Mouse (Mus musculus): ENCODE measurements around the gene Hgd. TPM values are rescaled to one million over a fixed set of nuclear protein-coding genes. Genes with fewer than 3 reads are reported as not detected.

Hgd gene
- 0.18 and 0.33 TPM in 2 replicates for polyA plus RNA-seq (2012; rRNA removed)

DNA sequence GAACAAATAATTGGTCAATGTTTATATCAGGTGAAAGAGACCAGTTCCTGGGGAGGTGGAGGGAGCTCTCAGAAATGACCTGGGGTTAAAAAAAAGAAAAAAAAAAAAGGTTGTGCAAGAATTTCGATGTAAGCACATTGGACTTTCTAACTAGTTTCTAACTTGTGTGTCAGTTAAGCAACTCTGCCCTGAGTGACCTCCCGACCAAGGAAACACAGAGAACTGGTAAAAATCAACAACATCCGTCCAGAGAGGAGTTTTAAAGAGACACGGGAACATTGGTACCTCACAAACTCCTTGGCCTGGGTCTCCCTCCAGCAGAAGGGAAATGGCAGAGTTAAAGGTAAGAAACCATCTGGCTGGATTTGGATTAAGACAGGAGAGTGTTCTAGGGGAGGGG lies at the start of gene Hgd:
TSS of gene Hgd (plus strand) at position 160 of the 400 bp plus-strand sequence.

DNA sequence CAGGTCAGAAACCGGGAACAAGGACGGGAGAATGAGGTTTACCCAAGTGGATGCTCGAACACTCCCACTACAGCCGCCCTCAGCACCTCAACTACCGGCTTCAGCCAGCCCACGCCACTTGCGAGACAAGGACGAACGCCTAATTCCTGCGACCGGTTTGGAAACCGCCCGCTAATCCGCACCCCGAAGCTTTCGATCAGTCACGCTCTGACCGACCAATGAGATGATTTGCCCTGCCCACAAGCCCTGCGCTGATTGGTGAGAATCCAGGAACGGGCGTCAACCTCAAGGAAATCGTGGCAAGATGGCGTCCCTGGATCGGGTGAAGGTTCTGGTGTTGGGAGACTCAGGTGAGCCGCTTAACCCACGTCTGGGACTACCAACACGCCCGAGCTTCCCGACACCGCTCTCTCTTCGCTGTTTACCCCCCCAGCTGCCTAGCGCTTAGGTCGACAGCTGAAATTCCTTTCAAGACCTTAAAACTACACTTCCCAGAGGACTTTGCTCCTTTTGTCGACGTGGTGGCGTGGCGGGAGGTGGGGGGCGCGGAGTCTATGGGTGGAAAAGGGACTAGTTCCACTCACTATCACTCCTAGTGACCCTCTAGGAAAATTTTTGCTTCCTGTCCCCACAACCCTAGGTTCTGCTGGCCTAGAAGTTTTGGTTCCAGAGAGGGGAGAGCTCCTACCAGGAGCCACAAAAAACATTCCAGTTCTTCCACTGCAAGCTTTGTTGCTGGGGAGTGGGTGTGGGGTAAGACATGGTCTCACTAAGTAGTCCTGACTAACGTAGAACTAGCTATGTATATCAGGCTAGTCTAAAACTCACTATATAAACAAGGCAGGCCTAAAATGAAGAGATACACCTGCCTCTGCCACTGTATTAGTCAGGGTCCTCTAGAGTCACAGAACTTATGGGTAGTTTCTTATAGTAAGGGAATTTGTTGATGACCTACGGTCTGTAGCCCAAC lies 40.1 kb upstream of the Hgd start, which contains the start of the genes Gtf2e1 and Rabl3:
TSS of gene Gtf2e1 (minus strand) at position 179 of the 970 bp plus-strand sequence.
TSS of gene Rabl3 (plus strand) at position 275 of the 970 bp plus-strand sequence.

GRCm38 (mm10) chr16:37653731-37654657 lies 74.0 kb downstream of the Hgd start, which contains the start of gene Ndufb4:
Gene Ndufb4 (minus strand): TSS chr16:37654453.

Other genes with a start within 250 kb of the Hgd start
- 1.9 and 2.4 TPM in 2 replicates for gene Stxbp5l, start 195.2 kb upstream of the Hgd start, polyA plus RNA-seq (2012; rRNA removed)
- gene Gtf2e1, start 40.4 kb upstream of the Hgd start, polyA plus RNA-seq (2012; rRNA removed) = 25.9 and 29.9 TPM in 2 replicates
- 9.4 and 11.2 TPM in 2 replicates for gene Rabl3, start 40.3 kb upstream of the Hgd start, polyA plus RNA-seq (2012; rRNA removed)
- gene Ndufb4, start 74.3 kb downstream of the Hgd start, polyA plus RNA-seq (2012; rRNA removed) = 58.0 and 60.4 TPM in 2 replicates
- gene Fstl1, start 196.7 kb downstream of the Hgd start, polyA plus RNA-seq (2012; rRNA removed) = 83.6 and 186 TPM in 2 replicates

Data from central nervous system, embryonic 14 days (tissue).